Mouse (Mus musculus) forebrain, embryonic 15.5 days (tissue): ENCODE data around the gene Ypel3. TPM values are rescaled to one million over a fixed set of nuclear protein-coding genes. Genes with fewer than 3 reads are reported as not detected.
A peak's percentile ranks its signal among the peaks of the same experiment; 100 is the strongest.
"Not testable (repeated sequence)": the region's sequence is repeated elsewhere in the genome, so short reads cannot be mapped to it uniquely, and the experiment has no call there.

ENCODE experiments used
- ATAC-seq: fragments of 200-750 bp; cut with Nextera tagmentation; replicated peaks from 2 replicates; pipeline ENCODE4 v1.8.0; 2017; ENCODE audit warnings: mild to moderate bottlenecking, moderate TSS enrichment, moderate library complexity
- H3K27ac ChIP-seq: fragments of 300-500 bp; sonication (generic); replicated peaks from 2 replicates; pipeline ENCODE4 v1.5.1; 2015; ENCODE audit warnings: mild to moderate bottlenecking, inconsistent platforms
- H3K27me3 ChIP-seq: fragments of 300-500 bp; sonication (generic); 2 replicates; pipeline ENCODE4 v1.6.1; 2015; ENCODE audit warnings: inconsistent platforms
- H3K36me3 ChIP-seq: fragments of 300-500 bp; sonication (generic); 2 replicates; pipeline ENCODE4 v1.6.1; 2015; ENCODE audit warnings: mild to moderate bottlenecking, inconsistent platforms
- H3K4me1 ChIP-seq: fragments of 300-500 bp; sonication (generic); 2 replicates; pipeline ENCODE4 v1.6.1; 2015; ENCODE audit warnings: inconsistent platforms
- H3K4me2 ChIP-seq: fragments of 300-500 bp; sonication (generic); replicated peaks from 2 replicates; pipeline ENCODE4 v1.6.1; 2015; ENCODE audit warnings: mild to moderate bottlenecking, inconsistent platforms
- H3K4me3 ChIP-seq: fragments of 300-500 bp; sonication (generic); 2 replicates; pipeline ENCODE4 v1.5.1; 2015; ENCODE audit warnings: mild to moderate bottlenecking, inconsistent platforms
- H3K9ac ChIP-seq: fragments of 300-500 bp; sonication (generic); replicated peaks from 2 replicates; pipeline ENCODE4 v1.6.1; 2015; ENCODE audit warnings: mild to moderate bottlenecking, inconsistent platforms
- H3K9me3 ChIP-seq: fragments of 300-500 bp; sonication (generic); 2 replicates; pipeline ENCODE4 v1.6.1; 2016; ENCODE audit warnings: inconsistent platforms
- WGBS: fragments of 180-500 bp; shearing (Covaris S2); methylation state at CpG from one replicate; pipeline ENCODE4 v1.1.7; 2015; ENCODE audit warnings: mixed read lengths; 5-methylcytosine and 5-hydroxymethylcytosine counted together
- polyA plus RNA-seq: library from polyadenylated mRNA; unstranded; fragments of >200 nt; fragmentation: Nextera tagmentation; extraction: Ambion mirVana; gene quantifications from 2 replicates; pipeline ENCODE4 v1.2.1, GENCODE M21; 2015

The Ypel3 gene
- polyA plus RNA-seq, 1 experiment from 2014 or later: 207 TPM

GRCm38 (mm10) chr7:126773351-126773750 is 3.4 kb upstream of the Ypel3 start:
- no peaks in the 10 kb centered on the region for H3K9me3 ChIP-seq
- H3K27ac ChIP-seq: no peak overlapping the region
- no peak overlapping the region for H3K9ac ChIP-seq
- no peaks in the 10 kb centered on the region for H3K27me3 ChIP-seq
- H3K4me3 ChIP-seq: no peak overlapping the region
- ATAC-seq: no peak
- 81% methylated on average over 2 of the region's 2 CpGs for WGBS
- H3K4me1 ChIP-seq: peaks cover 25% of the 10 kb centered on the region
- no peak overlapping the region for H3K4me2 ChIP-seq
- peaks cover 28% of the 10 kb centered on the region for H3K36me3 ChIP-seq

- Histone ChIP-seq H3K4me3 (no peak overlapping the region), H3K4me1 (peaks cover 31% of the 10 kb centered on the region), H3K4me2 (no peak overlapping the region), H3K27ac (no peak overlapping the region), H3K9ac (no peak overlapping the region), H3K9me3 (no peaks in the 10 kb centered on the region), H3K36me3 (peaks cover 17% of the 10 kb centered on the region), H3K27me3 (no peaks in the 10 kb centered on the region)
- no peak for ATAC-seq
- WGBS: 86% methylated on average over 2 of the region's 2 CpGs
These were observed 2.3 kb upstream of the Ypel3 start for GRCm38 (mm10) chr7:126774463-126774862.

GRCm38 (mm10) chr7:126775185-126775977 is 1.4 kb upstream of the Ypel3 start:
- Histone ChIP-seq H3K27ac (0 out of 2 replicates have a peak overlapping the region, but pooled peaks have one; percentile 92), H3K36me3 (peaks cover 9% of the 10 kb centered on the region), H3K27me3 (no peaks in the 10 kb centered on the region), H3K4me1 (peaks cover 40% of the 10 kb centered on the region), H3K9ac (no peak overlapping the region), H3K4me2 (no peak overlapping the region), H3K4me3 (no peak overlapping the region), H3K9me3 (no peaks in the 10 kb centered on the region)
- no peak for ATAC-seq
- 85% methylated on average over 10 of the region's 10 CpGs for WGBS

- H3K27me3 ChIP-seq: no peaks in the 10 kb centered on the region
- H3K9me3 ChIP-seq: no peaks in the 10 kb centered on the region
- peaks cover 4% of the 10 kb centered on the region for H3K36me3 ChIP-seq
- 66% methylated on average over 3 of the region's 3 CpGs for WGBS
- H3K4me2 ChIP-seq: peak overlapping the region; percentile 87
- peak overlapping the region; percentile 64; the same call in 1 of the 2 replicates for H3K4me3 ChIP-seq
- H3K4me1 ChIP-seq: peaks cover 45% of the 10 kb centered on the region
- no peak for ATAC-seq
- peak overlapping the region; percentile 92 for H3K27ac ChIP-seq
- H3K9ac ChIP-seq: peak overlapping the region; percentile 93; the same call in 1 of the 2 replicates
These were observed 849 bp upstream of the Ypel3 start for GRCm38 (mm10) chr7:126775978-126776234.

GRCm38 (mm10) chr7:126777476-126777875 is 721 bp downstream of the Ypel3 start:
- WGBS: 54% methylated on average over 10 of the region's 10 CpGs
- Histone ChIP-seq H3K4me2 (peak overlapping the region; percentile 87), H3K4me1 (peaks cover 52% of the 10 kb centered on the region)

GRCm38 (mm10) chr7:126778147-126778546 is 1.4 kb downstream of the Ypel3 start:
- Histone ChIP-seq H3K9ac (peak overlapping the region; percentile 93; the same call in 1 of the 2 replicates), H3K36me3 (no peaks in the 10 kb centered on the region; the same call in 1 of the 2 replicates), H3K4me1 (peaks cover 52% of the 10 kb centered on the region), H3K27ac (0 out of 2 replicates have a peak overlapping the region, but pooled peaks have one; percentile 3), H3K4me2 (peak overlapping the region; percentile 87), H3K4me3 (peak overlapping the region; percentile 64; the same call in 1 of the 2 replicates), H3K27me3 (no peaks in the 10 kb centered on the region), H3K9me3 (no peaks in the 10 kb centered on the region)
- 85% methylated on average over 3 of the region's 3 CpGs for whole genome bisulfite sequencing
- ATAC-seq: no peak

More at GRCm38 (mm10) chr7:126777476-126777875, 721 bp downstream of the Ypel3 start:
- Histone ChIP-seq H3K9me3 (no peaks in the 10 kb centered on the region), H3K9ac (peak overlapping the region; percentile 93), H3K36me3 (no peaks in the 10 kb centered on the region; the same call in 1 of the 2 replicates), H3K27me3 (no peaks in the 10 kb centered on the region), H3K27ac (peak overlapping the region; percentile 92), H3K4me3 (peak overlapping the region; percentile 64)
- ATAC-seq: no peak

- not testable (repeated sequence) for H3K9ac ChIP-seq, H3K9me3 ChIP-seq, H3K4me2 ChIP-seq, H3K4me3 ChIP-seq, H3K36me3 ChIP-seq, H3K27me3 ChIP-seq, ATAC-seq, H3K27ac ChIP-seq
- peaks cover 52% of the 10 kb centered on the region for H3K4me1 ChIP-seq
- 94% methylated on average over 7 of the region's 7 CpGs for WGBS
These were observed 2.3 kb downstream of the Ypel3 start for GRCm38 (mm10) chr7:126779101-126779500.

GRCm38 (mm10) chr7:126779983-126780970 is 3.5 kb downstream of the Ypel3 start:
- no peaks in the 10 kb centered on the region for H3K9me3 ChIP-seq
- peak; percentile 69 for ATAC-seq
- H3K4me3 ChIP-seq: peak overlapping the region; percentile 42
- H3K27ac ChIP-seq: peak overlapping the region; percentile 73
- under 1% methylated on average over 21 of the region's 21 CpGs for WGBS
- peak overlapping the region; percentile 89 for H3K4me2 ChIP-seq
- peaks cover 15% of the 10 kb centered on the region for H3K36me3 ChIP-seq
- H3K27me3 ChIP-seq: no peaks in the 10 kb centered on the region
- peak overlapping the region; percentile 48 for H3K9ac ChIP-seq
- H3K4me1 ChIP-seq: peaks cover 52% of the 10 kb centered on the region

GRCm38 (mm10) chr7:126780971-126781635 is 4.3 kb downstream of the Ypel3 start, which contains the start of gene Tbx6:
Gene Tbx6, plus strand, starts transcription at chr7:126781483.
- peaks cover 23% of the 10 kb centered on the region for H3K36me3 ChIP-seq
- H3K9me3 ChIP-seq: no peaks in the 10 kb centered on the region
- peak within 1 kb of the TSS; percentile 42 for H3K4me3 ChIP-seq
- H3K27ac ChIP-seq: peak within 1 kb of the TSS; percentile 73
- peaks cover 46% of the 10 kb centered on the region for H3K4me1 ChIP-seq
- H3K27me3 ChIP-seq: no peaks in the 10 kb centered on the region
- peak within 1 kb of the TSS; percentile 48 for H3K9ac ChIP-seq
- peak within 1 kb of the TSS; percentile 89 for H3K4me2 ChIP-seq
- 7% methylated on average over 22 of the region's 22 CpGs for WGBS
- ATAC-seq: no peak

- Histone ChIP-seq H3K27ac (no peak overlapping the region), H3K27me3 (no peaks in the 10 kb centered on the region), H3K4me2 (no peak overlapping the region), H3K9ac (no peak overlapping the region), H3K4me3 (peak overlapping the region; percentile 42; the same call in 1 of the 2 replicates), H3K4me1 (peaks cover 41% of the 10 kb centered on the region), H3K36me3 (peaks cover 30% of the 10 kb centered on the region), H3K9me3 (no peaks in the 10 kb centered on the region)
- no peak for ATAC-seq
- WGBS: 46% methylated on average over 11 of the region's 11 CpGs
These were observed 5.1 kb downstream of the Ypel3 start for GRCm38 (mm10) chr7:126781661-126782370.

- H3K4me2 ChIP-seq: no peak overlapping the region
- ATAC-seq: no peak
- WGBS: 88% methylated on average over 13 of the region's 13 CpGs
- H3K27me3 ChIP-seq: no peaks in the 10 kb centered on the region
- peaks cover 39% of the 10 kb centered on the region for H3K36me3 ChIP-seq
- H3K9ac ChIP-seq: no peak overlapping the region
- H3K9me3 ChIP-seq: no peaks in the 10 kb centered on the region
- no peak overlapping the region for H3K4me3 ChIP-seq
- no peak overlapping the region for H3K27ac ChIP-seq
- peaks cover 34% of the 10 kb centered on the region for H3K4me1 ChIP-seq
These were observed 5.9 kb downstream of the Ypel3 start for GRCm38 (mm10) chr7:126782693-126783092.
